Mouse (Mus musculus) CH12.LX (cell line): ENCODE measurements around the gene Atox1. TPM values are rescaled to one million over a fixed set of nuclear protein-coding genes. Genes with fewer than 3 reads are reported as not detected.

Experiments used
- DNase-seq: peaks from one replicate; pipeline ENCODE4 v3.0.0-alpha.2; 2013; ENCODE audit errors: extremely low read depth
- H3K27ac ChIP-seq: 2 replicates; pipeline ENCODE4 v1.5.1; 2012; ENCODE audit warnings: low read depth, mild to moderate bottlenecking, control low read depth, moderate library complexity; ENCODE audit not compliant: insufficient read depth
- H3K27me3 ChIP-seq: replicated peaks from 2 replicates; pipeline ENCODE3; 2012; ENCODE audit warnings: inconsistent platforms
- H3K36me3 ChIP-seq, 2 experiments: replicated peaks in 1 of 2; 2 replicates each; pipeline versions ENCODE3 to v1.6.1; 2012; ENCODE audit warnings: inconsistent platforms in 1 of 2, low read length in 1 of 2, mild to moderate bottlenecking in 1 of 2, mixed read lengths in 1 of 2, moderate library complexity in 1 of 2; ENCODE audit not compliant: control insufficient read depth in 1 of 2, insufficient read depth in 1 of 2
- H3K4me1 ChIP-seq, 2 experiments: 2 replicates each; pipeline ENCODE4 v1.6.1; 2012; ENCODE audit warnings: inconsistent platforms in 1 of 2, moderate library complexity in 1 of 2; ENCODE audit not compliant: insufficient read depth in 2 of 2, control insufficient read depth in 1 of 2
- H3K4me2 ChIP-seq: 2 replicates; pipeline ENCODE4 v1.6.1; 2012; ENCODE audit warnings: low read depth, mild to moderate bottlenecking, control low read depth; ENCODE audit not compliant: poor library complexity, insufficient read depth, severe bottlenecking
- H3K4me3 ChIP-seq, 3 experiments: fragments of 150-350 bp in 1 of 3; sonication (generic) in 1 of 3; replicated peaks in 1 of 3; 2 replicates each; pipeline versions ENCODE3 to v1.5.1; 2011 to 2012; ENCODE audit warnings: low read depth in 2 of 3, low read length in 2 of 3, mild to moderate bottlenecking in 2 of 3, moderate library complexity in 2 of 3, control low read depth in 1 of 3, improper control_type of control experiment in 1 of 3, inconsistent platforms in 1 of 3, mixed read lengths in 1 of 3; ENCODE audit not compliant: poor library complexity in 1 of 3
- H3K79me2 ChIP-seq: replicated peaks from 2 replicates; pipeline ENCODE4 v1.6.1; 2012; ENCODE audit warnings: mild to moderate bottlenecking, moderate library complexity; ENCODE audit not compliant: control insufficient read depth, poor library complexity, insufficient read depth, severe bottlenecking; ENCODE audit errors: extremely low read depth
- H3K9ac ChIP-seq: 2 replicates; pipeline ENCODE4 v1.6.1; 2012; ENCODE audit warnings: low read depth, mild to moderate bottlenecking, control low read depth, moderate library complexity; ENCODE audit not compliant: insufficient read depth
- H3K9me3 ChIP-seq: replicated peaks from 2 replicates; pipeline ENCODE3; 2012; ENCODE audit warnings: low read length, inconsistent platforms, mixed read lengths
- BHLHE40 ChIP-seq: IDR thresholded peaks from 2 replicates; pipeline ENCODE4 v1.6.1; 2011; ENCODE audit warnings: mild to moderate bottlenecking, low read depth, low read length, improper control_type of control experiment
- CHD2 ChIP-seq: IDR thresholded peaks from 2 replicates; pipeline ENCODE4 v1.6.1; 2011; ENCODE audit warnings: low read length, improper control_type of control experiment
- CTCF ChIP-seq, 2 experiments: IDR thresholded peaks in 1 of 2; conservative IDR thresholded peaks in 1 of 2; 2 replicates each; pipeline ENCODE4 v1.5.1; 2011 to 2012; ENCODE audit warnings: low read depth in 2 of 2, low read length in 2 of 2, improper control_type of control experiment in 1 of 2, inconsistent platforms in 1 of 2, mild to moderate bottlenecking in 1 of 2, moderate library complexity in 1 of 2
- EP300 ChIP-seq: IDR thresholded peaks from 2 replicates; pipeline ENCODE4 v1.6.1; 2011; ENCODE audit warnings: low read length, improper control_type of control experiment
- ETS1 ChIP-seq: conservative IDR thresholded peaks from 2 replicates; pipeline ENCODE4 v1.6.1; 2012; ENCODE audit warnings: low read depth, mild to moderate bottlenecking, inconsistent platforms, low read length, improper control_type of control experiment, moderate library complexity
- GABPA ChIP-seq: IDR thresholded peaks from 2 replicates; pipeline ENCODE4 v1.6.1; 2012; ENCODE audit warnings: low read depth, low read length, improper control_type of control experiment, inconsistent platforms; ENCODE audit not compliant: insufficient replicate concordance
- IRF4 ChIP-seq: IDR thresholded peaks from 2 replicates; pipeline ENCODE4 v1.6.1; 2014; ENCODE audit warnings: low read depth, mild to moderate bottlenecking, inconsistent platforms, low read length, improper control_type of control experiment
- KAT2A ChIP-seq: IDR thresholded peaks from 2 replicates; pipeline ENCODE4 v1.6.1; 2012; ENCODE audit warnings: low read length, improper control_type of control experiment, inconsistent platforms; ENCODE audit not compliant: insufficient replicate concordance
- MAZ ChIP-seq: IDR thresholded peaks from 2 replicates; pipeline ENCODE4 v1.6.1; 2012; ENCODE audit warnings: low read depth, mild to moderate bottlenecking, inconsistent platforms, low read length, improper control_type of control experiment, moderate library complexity
- MEF2A ChIP-seq: IDR thresholded peaks from 2 replicates; pipeline ENCODE4 v1.6.1; 2014; ENCODE audit warnings: low read depth, mild to moderate bottlenecking, inconsistent platforms, low read length, improper control_type of control experiment, borderline replicate concordance
- MXI1 ChIP-seq: IDR thresholded peaks from 2 replicates; pipeline ENCODE4 v1.6.1; 2011; ENCODE audit warnings: mild to moderate bottlenecking, low read depth, low read length, improper control_type of control experiment
- MYC ChIP-seq: IDR thresholded peaks from 2 replicates; pipeline ENCODE4 v1.6.1; 2011; ENCODE audit warnings: low read depth, mild to moderate bottlenecking, improper control_type of control experiment, low read length
- NRF1 ChIP-seq: IDR thresholded peaks from 2 replicates; pipeline ENCODE4 v1.6.1; 2014; ENCODE audit warnings: low read depth, mild to moderate bottlenecking, inconsistent platforms, low read length, improper control_type of control experiment, moderate library complexity
- PAX5 ChIP-seq: IDR thresholded peaks from 2 replicates; pipeline ENCODE4 v1.6.1; 2012; ENCODE audit warnings: low read length, inconsistent platforms, mixed read lengths
- POLR2AphosphoS2 ChIP-seq: IDR thresholded peaks from 2 replicates; pipeline ENCODE4 v1.6.1; 2011; ENCODE audit warnings: low read depth, low read length, improper control_type of control experiment
- SIN3A ChIP-seq: IDR thresholded peaks from 2 replicates; pipeline ENCODE4 v1.6.1; 2012; ENCODE audit warnings: low read length, improper control_type of control experiment, inconsistent platforms
- SMC3 ChIP-seq: IDR thresholded peaks from 2 replicates; pipeline ENCODE4 v1.6.1; 2011; ENCODE audit warnings: low read depth, low read length, improper control_type of control experiment
- TCF12 ChIP-seq: IDR thresholded peaks from 2 replicates; pipeline ENCODE4 v1.6.1; 2014; ENCODE audit warnings: low read depth, mild to moderate bottlenecking, inconsistent platforms, low read length, improper control_type of control experiment
- UBTF ChIP-seq: IDR thresholded peaks from 2 replicates; pipeline ENCODE4 v1.6.1; 2012; ENCODE audit warnings: low read depth, mild to moderate bottlenecking, inconsistent platforms, low read length, improper control_type of control experiment, moderate library complexity
- USF2 ChIP-seq: conservative IDR thresholded peaks from 2 replicates; pipeline ENCODE4 v1.6.1; 2011; ENCODE audit warnings: low read depth, low read length, improper control_type of control experiment
- ZMIZ1 ChIP-seq: IDR thresholded peaks from 2 replicates; pipeline ENCODE4 v1.6.1; 2012; ENCODE audit warnings: low read depth, mild to moderate bottlenecking, inconsistent platforms, low read length, improper control_type of control experiment
- ZNF384 ChIP-seq: IDR thresholded peaks from 2 replicates; pipeline ENCODE4 v1.6.1; 2012; ENCODE audit warnings: low read depth, low read length, improper control_type of control experiment, inconsistent platforms
- dilution Hi-C: fragments of 300-500 bp; cut with MboI; formaldehyde crosslinking; loops from 2 replicates; pipeline ENCODE4 v1.14.3; 2020; ENCODE audit warnings: low sequenced_read_pairs; ENCODE audit not compliant: extremely low pct_unique_long_range_greater_than_20kb, extremely low pct_ligation_motif_present
- in situ Hi-C: fragments of 300-500 bp; cut with MboI; formaldehyde crosslinking; loops from 3 replicates; pipeline ENCODE4 v1.14.3; 2019; ENCODE audit warnings: low sequenced_read_pairs, low pct_ligation_motif_present, low pct_unique_long_range_greater_than_20kb, mixed read lengths
- polyA plus RNA-seq: library from polyadenylated mRNA; unstranded; fragments of >175 nt; gene quantifications from 2 replicates; pipeline ENCODE4 v1.2.1, GENCODE M21; 2012; ENCODE audit warnings: low read depth; ENCODE audit not compliant: insufficient read length
- total RNA-seq, 2 experiments: library from RNA; depleted of rRNA; stranded (reverse); fragments of 300-350 nt in 1 of 2; fragments of >200 nt in 1 of 2; gene quantifications; 2 replicates each; pipeline ENCODE4 v1.2.3; 2012 to 2014

The Atox1 gene
- total and polyA plus RNA-seq, 3 experiments, result 264 to 445 (median 398) TPM

DNA sequence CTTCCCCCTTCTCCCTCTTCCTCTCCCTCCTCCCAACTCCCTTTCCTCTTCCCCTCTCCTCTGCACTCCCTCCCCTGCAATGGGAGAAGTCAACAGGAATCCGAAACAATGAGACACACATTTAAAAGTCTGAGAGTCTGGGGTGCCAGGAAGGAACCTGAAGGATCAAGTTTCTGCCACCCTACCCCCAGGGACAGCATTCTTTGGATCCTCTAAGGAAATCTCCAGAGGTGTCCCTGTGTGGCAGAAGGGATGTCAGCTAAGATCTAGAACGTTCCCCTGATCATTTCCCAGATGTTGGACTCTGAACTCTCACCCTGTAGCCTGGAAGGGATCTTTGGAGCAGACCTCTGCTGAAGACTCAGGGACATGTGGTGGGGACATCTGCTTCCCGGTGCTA is 50.5 kb downstream of the Atox1 start:
- TF ChIP-seq POLR2AphosphoS2, result no peak
- DNase-seq, result no peak
- Histone ChIP-seq H3K4me2 (no peak overlapping the region), H3K79me2 (no peaks in the 10 kb centered on the region), H3K9me3 (peaks cover 9% of the 10 kb centered on the region), H3K9ac (no peak overlapping the region), H3K27ac (no peak overlapping the region), H3K4me1 (no peaks in the 10 kb centered on the region), H3K36me3 (no peaks in the 10 kb centered on the region), H3K4me3 (no peak overlapping the region), H3K27me3 (peaks cover 68% of the 10 kb centered on the region)
- in situ Hi-C loops (no loop called here), dilution Hi-C loops (no loop called here)

DNA sequence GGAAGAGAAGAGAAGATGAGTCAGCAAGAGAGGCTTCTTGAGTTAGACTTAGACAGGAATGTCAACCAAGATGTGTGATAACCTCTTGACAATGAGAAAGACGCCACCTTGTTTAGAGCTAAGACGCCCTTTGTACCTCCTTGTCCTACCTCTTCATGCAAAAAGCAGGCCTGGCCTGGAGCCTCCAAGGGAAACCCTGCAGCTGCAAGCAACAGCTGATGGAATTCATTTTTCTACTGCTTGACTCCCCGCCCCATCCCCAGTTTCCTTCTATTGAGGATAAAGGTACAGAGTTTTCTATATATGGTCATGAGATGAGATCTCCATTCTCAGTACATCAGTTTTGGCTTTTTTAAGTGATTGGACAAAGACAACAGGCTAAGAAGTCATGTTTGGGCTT is 51.0 kb downstream of the Atox1 start:
- dilution Hi-C loops, result no loop called here
- Histone ChIP-seq H3K36me3 (no peaks in the 10 kb centered on the region), H3K27ac (no peak overlapping the region), H3K4me1 (no peaks in the 10 kb centered on the region), H3K79me2 (no peaks in the 10 kb centered on the region), H3K4me2 (no peak overlapping the region), H3K9me3 (peaks cover 9% of the 10 kb centered on the region), H3K4me3 (no peak overlapping the region), H3K9ac (no peak overlapping the region), H3K27me3 (peaks cover 70% of the 10 kb centered on the region)
- TF ChIP-seq PAX5, result no peak
- no peak for TF ChIP-seq IRF4
- TF ChIP-seq UBTF, result no peak
- no peak for TF ChIP-seq ETS1
- TF ChIP-seq EP300, result no peak
- TF ChIP-seq MEF2A, result no peak
- TF ChIP-seq MAZ, result no peak
- no peak for TF ChIP-seq NRF1
- no peak for TF ChIP-seq KAT2A
- TF ChIP-seq GABPA, result no peak
- TF ChIP-seq ZNF384, result no peak
- no peak for TF ChIP-seq ZMIZ1
- no peak for TF ChIP-seq CTCF (conservative IDR thresholded peaks at IDR 0.05 in 1 of 2, IDR thresholded peaks at IDR 0.05 in 1 of 2; ENCODE audit: low read depth in 2 of 2, low read length in 2 of 2)
- TF ChIP-seq MXI1, result no peak
- in situ Hi-C loops, result no loop called here
- DNase-seq, result no peak

DNA sequence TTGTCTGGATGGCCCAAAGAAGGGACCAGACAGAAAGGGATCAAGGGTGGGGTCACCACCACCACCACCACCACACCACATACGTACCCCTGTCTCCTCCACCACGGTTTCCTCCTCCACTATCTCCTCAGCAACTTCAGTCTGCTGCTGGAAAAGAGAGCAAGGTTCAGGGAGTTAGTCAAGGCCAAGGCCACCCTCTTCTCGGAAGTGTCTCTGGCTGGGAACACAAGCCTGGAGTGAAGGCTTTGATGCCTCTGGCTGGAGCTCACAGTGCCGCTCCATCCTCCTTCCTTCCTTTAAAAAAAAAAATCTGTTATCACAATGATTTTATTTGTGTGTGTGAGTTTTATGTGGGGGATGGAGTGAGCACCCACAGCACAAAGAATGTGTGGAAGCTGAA is 53.9 kb downstream of the Atox1 start:
- dilution Hi-C loops, result no loop called here
- H3K4me3 ChIP-seq, result no peak overlapping the region
- no peak for TF ChIP-seq EP300
- TF ChIP-seq MYC, result no peak
- no peak for TF ChIP-seq SIN3A
- TF ChIP-seq CHD2, result no peak
- TF ChIP-seq ZMIZ1, result no peak
- TF ChIP-seq BHLHE40, result no peak
- TF ChIP-seq ZNF384, result no peak
- no peak for TF ChIP-seq TCF12
- TF ChIP-seq SMC3, result no peak
- no peak for TF ChIP-seq USF2
- TF ChIP-seq MXI1, result no peak
- no peak for TF ChIP-seq IRF4
- TF ChIP-seq, all 38 proteins: peak for 0
- no peak overlapping the region for H3K4me2 ChIP-seq
- peaks cover 57% of the 10 kb centered on the region for H3K27me3 ChIP-seq
- DNase-seq, result no peak
- in situ Hi-C loops, result loop anchor here (5.0 kb wide), 1 partner anchor 40 kb away; no protein-coding TSS in a partner anchor
- no peaks in the 10 kb centered on the region for H3K79me2 ChIP-seq
- H3K9ac ChIP-seq, result no peak overlapping the region
- H3K27ac ChIP-seq, result no peak overlapping the region
- H3K36me3 ChIP-seq, result no peaks in the 10 kb centered on the region
- peaks cover 9% of the 10 kb centered on the region for H3K9me3 ChIP-seq
- no peaks in the 10 kb centered on the region for H3K4me1 ChIP-seq
